Mouse (Mus musculus): ENCODE results near the gene Olfr1392. TPM values are rescaled to one million over a fixed set of nuclear protein-coding genes. Genes with fewer than 3 reads are reported as not detected.

Olfr1392 gene
- polyA plus RNA-seq, 1 experiment from 2014 or later = not detected

- H3K4me2 ChIP-seq (replicated peaks) = peak overlapping the region; percentile 70
- H3K4me1 ChIP-seq = peaks cover 45% of the 10 kb centered on the region
- ATAC-seq (ENCODE audit: low FRiP score, low read depth) = no peak
- 35% methylated on average over 12 of the region's 12 CpGs for WGBS
- no peaks in the 10 kb centered on the region for H3K27me3 ChIP-seq
- H3K36me3 ChIP-seq = no peaks in the 10 kb centered on the region
- no peak overlapping the region for H3K9ac ChIP-seq
- no peaks in the 10 kb centered on the region for H3K9me3 ChIP-seq
- peak overlapping the region; percentile 54 for H3K4me3 ChIP-seq
- H3K27ac ChIP-seq = no peak overlapping the region
These were observed 39.3 kb upstream of the Olfr1392 start for GRCm38 (mm10) chr11:49245634-49246415.

- no peaks in the 10 kb centered on the region for H3K36me3 ChIP-seq
- no peak overlapping the region for H3K9ac ChIP-seq
- H3K27ac ChIP-seq = no peak overlapping the region
- H3K4me1 ChIP-seq = peaks cover 52% of the 10 kb centered on the region
- H3K27me3 ChIP-seq = no peaks in the 10 kb centered on the region
- no peak for ATAC-seq (ENCODE audit: low FRiP score, low read depth)
- no peaks in the 10 kb centered on the region for H3K9me3 ChIP-seq
- no peak overlapping the region for H3K4me2 ChIP-seq (replicated peaks)
- 72% methylated on average over 4 of the region's 4 CpGs for WGBS
- no peak overlapping the region for H3K4me3 ChIP-seq
These were observed 38.6 kb upstream of the Olfr1392 start for GRCm38 (mm10) chr11:49246523-49246922.

GRCm38 (mm10) chr11:49247255-49247654, 37.8 kb upstream of the Olfr1392 start:
- Histone ChIP-seq H3K9me3 (no peaks in the 10 kb centered on the region), H3K36me3 (0 out of 2 replicates have a peak, but pooled peaks cover 4% of the 10 kb centered on the region), H3K4me2 (replicated peaks) (no peak overlapping the region), H3K4me1 (peaks cover 59% of the 10 kb centered on the region), H3K27me3 (no peaks in the 10 kb centered on the region), H3K4me3 (no peak overlapping the region), H3K9ac (no peak overlapping the region), H3K27ac (no peak overlapping the region)
- no peak for ATAC-seq (ENCODE audit: low FRiP score, low read depth)
- WGBS = 24% methylated on average over 2 of the region's 2 CpGs

GRCm38 (mm10) chr11:49248226-49248973, 36.7 kb upstream of the Olfr1392 start:
- ATAC-seq (ENCODE audit: low FRiP score, low read depth) = no peak
- Histone ChIP-seq H3K4me1 (peaks cover 54% of the 10 kb centered on the region), H3K4me2 (replicated peaks) (no peak overlapping the region), H3K27me3 (no peaks in the 10 kb centered on the region), H3K36me3 (peaks cover 13% of the 10 kb centered on the region), H3K4me3 (no peak overlapping the region), H3K9ac (no peak overlapping the region), H3K27ac (no peak overlapping the region), H3K9me3 (no peaks in the 10 kb centered on the region)
- 80% methylated on average over 6 of the region's 6 CpGs for WGBS

- Histone ChIP-seq H3K36me3 (peaks cover 21% of the 10 kb centered on the region), H3K9ac (peak overlapping the region; percentile 37; the same call in 1 of the 2 replicates), H3K4me3 (no peak overlapping the region), H3K4me2 (replicated peaks) (peak overlapping the region; percentile 76), H3K27ac (peak overlapping the region; percentile 95; the same call in 1 of the 2 replicates), H3K4me1 (peaks cover 54% of the 10 kb centered on the region), H3K27me3 (no peaks in the 10 kb centered on the region), H3K9me3 (no peaks in the 10 kb centered on the region)
- WGBS = 78% methylated on average over 6 of the region's 6 CpGs
- ATAC-seq (ENCODE audit: low FRiP score, low read depth) = no peak
These were observed 35.9 kb upstream of the Olfr1392 start for GRCm38 (mm10) chr11:49248974-49249700.

- peaks cover 53% of the 10 kb centered on the region for H3K4me1 ChIP-seq
- no peaks in the 10 kb centered on the region for H3K27me3 ChIP-seq
- H3K4me3 ChIP-seq = peak overlapping the region; percentile 71
- H3K4me2 ChIP-seq (replicated peaks) = peak overlapping the region; percentile 76
- H3K36me3 ChIP-seq = peaks cover 28% of the 10 kb centered on the region
- 19% methylated on average over 10 of the region's 10 CpGs for WGBS
- peak overlapping the region; percentile 91 for H3K9ac ChIP-seq
- H3K27ac ChIP-seq = peak overlapping the region; percentile 95
- ATAC-seq (ENCODE audit: low FRiP score, low read depth) = no peak
- H3K9me3 ChIP-seq = no peaks in the 10 kb centered on the region
These were observed 35.2 kb upstream of the Olfr1392 start for GRCm38 (mm10) chr11:49249811-49250421.

- Histone ChIP-seq H3K9ac (peak overlapping the region; percentile 91), H3K27me3 (no peaks in the 10 kb centered on the region), H3K9me3 (no peaks in the 10 kb centered on the region), H3K4me3 (peak overlapping the region; percentile 71), H3K4me2 (replicated peaks) (peak overlapping the region; percentile 76), H3K36me3 (peaks cover 34% of the 10 kb centered on the region), H3K27ac (peak overlapping the region; percentile 95), H3K4me1 (peaks cover 45% of the 10 kb centered on the region)
- peak; percentile 96 for ATAC-seq (ENCODE audit: low FRiP score, low read depth)
- 1% methylated on average over 40 of the region's 45 CpGs for WGBS
These were observed 34.4 kb upstream of the Olfr1392 start for GRCm38 (mm10) chr11:49250422-49251379.

GRCm38 (mm10) chr11:49251380-49251761, 33.7 kb upstream of the Olfr1392 start:
- H3K27ac ChIP-seq = 0 out of 2 replicates have a peak overlapping the region, but pooled peaks have one; percentile 95
- H3K4me3 ChIP-seq = peak overlapping the region; percentile 71
- peak overlapping the region; percentile 76 for H3K4me2 ChIP-seq (replicated peaks)
- H3K27me3 ChIP-seq = no peaks in the 10 kb centered on the region
- 58% methylated on average over 7 of the region's 7 CpGs for WGBS
- H3K4me1 ChIP-seq = peaks cover 41% of the 10 kb centered on the region
- peaks cover 38% of the 10 kb centered on the region for H3K36me3 ChIP-seq
- no peak for ATAC-seq (ENCODE audit: low FRiP score, low read depth)
- peak overlapping the region; percentile 91 for H3K9ac ChIP-seq
- H3K9me3 ChIP-seq = no peaks in the 10 kb centered on the region

- Histone ChIP-seq H3K27me3 (no peaks in the 10 kb centered on the region), H3K4me2 (replicated peaks) (peak overlapping the region; percentile 76), H3K4me1 (peaks cover 36% of the 10 kb centered on the region), H3K9ac (no peak overlapping the region), H3K4me3 (no peak overlapping the region; the same call in 1 of the 2 replicates), H3K36me3 (peaks cover 45% of the 10 kb centered on the region), H3K27ac (no peak overlapping the region), H3K9me3 (no peaks in the 10 kb centered on the region)
- no peak for ATAC-seq (ENCODE audit: low FRiP score, low read depth)
- WGBS = 89% methylated on average over 5 of the region's 5 CpGs
These were observed 33.0 kb upstream of the Olfr1392 start for GRCm38 (mm10) chr11:49252048-49252447.

GRCm38 (mm10) chr11:49253035-49253434, 32.0 kb upstream of the Olfr1392 start:
- 90% methylated on average over 6 of the region's 6 CpGs for WGBS

GRCm38 (mm10) chr11:49259296-49259695, 25.8 kb upstream of the Olfr1392 start:
- ATAC-seq (ENCODE audit: low FRiP score, low read depth) = no peak
- 81% methylated on average over 2 of the region's 2 CpGs for WGBS
- H3K9me3 ChIP-seq = no peaks in the 10 kb centered on the region
- H3K4me3 ChIP-seq = no peak overlapping the region
- no peak overlapping the region for H3K9ac ChIP-seq
- no peaks in the 10 kb centered on the region for H3K4me1 ChIP-seq
- H3K27ac ChIP-seq = no peak overlapping the region
- no peak overlapping the region for H3K4me2 ChIP-seq (replicated peaks)
- H3K36me3 ChIP-seq = peaks cover 75% of the 10 kb centered on the region
- H3K27me3 ChIP-seq = no peaks in the 10 kb centered on the region

More at GRCm38 (mm10) chr11:49253035-49253434, 32.0 kb upstream of the Olfr1392 start:
- H3K4me1 ChIP-seq = peaks cover 31% of the 10 kb centered on the region
- H3K9me3 ChIP-seq = no peaks in the 10 kb centered on the region
- H3K4me3 ChIP-seq = no peak overlapping the region
- H3K27ac ChIP-seq = no peak overlapping the region
- H3K36me3 ChIP-seq = peaks cover 48% of the 10 kb centered on the region
- H3K4me2 ChIP-seq (replicated peaks) = no peak overlapping the region
- no peaks in the 10 kb centered on the region for H3K27me3 ChIP-seq
- ATAC-seq (ENCODE audit: low FRiP score, low read depth) = no peak
- H3K9ac ChIP-seq = no peak overlapping the region
